Mouse (Mus musculus) limb, embryonic 13.5 days (tissue): ENCODE data around the gene Gm21882. TPM values are rescaled to one million over a fixed set of nuclear protein-coding genes. Genes with fewer than 3 reads are reported as not detected.
"Not testable (repeated sequence)": the region's sequence is repeated elsewhere in the genome, so short reads cannot be mapped to it uniquely, and the experiment has no call there.

Experiments
- ATAC-seq: fragments of 200-750 bp; cut with Nextera tagmentation; 2 replicates; pipeline ENCODE4 v1.8.0; 2017; ENCODE audit warnings: low read depth, moderate number of reproducible peaks, moderate TSS enrichment; ENCODE audit not compliant: low FRiP score
- H3K27ac ChIP-seq: fragments of 300-500 bp; sonication (generic); 2 replicates; pipeline ENCODE4 v1.5.1; 2015; ENCODE audit warnings: inconsistent platforms, mild to moderate bottlenecking, moderate library complexity
- H3K27me3 ChIP-seq: fragments of 300-500 bp; sonication (generic); 2 replicates; pipeline ENCODE4 v1.6.1; 2015; ENCODE audit warnings: mild to moderate bottlenecking, inconsistent platforms
- H3K36me3 ChIP-seq: fragments of 300-500 bp; sonication (generic); 2 replicates; pipeline ENCODE4 v1.6.1; 2015; ENCODE audit warnings: inconsistent platforms, mild to moderate bottlenecking, moderate library complexity
- H3K4me1 ChIP-seq: fragments of 300-500 bp; sonication (generic); 2 replicates; pipeline ENCODE4 v1.6.1; 2015; ENCODE audit warnings: inconsistent platforms
- H3K4me2 ChIP-seq: fragments of 300-500 bp; sonication (generic); replicated peaks from 2 replicates; pipeline ENCODE4 v1.6.1; 2015; ENCODE audit warnings: inconsistent platforms, mild to moderate bottlenecking, moderate library complexity
- H3K4me3 ChIP-seq: fragments of 300-500 bp; sonication (generic); 2 replicates; pipeline ENCODE4 v1.5.1; 2015; ENCODE audit warnings: moderate library complexity, mild to moderate bottlenecking, inconsistent platforms
- H3K9ac ChIP-seq: fragments of 300-500 bp; sonication (generic); 2 replicates; pipeline ENCODE4 v1.6.1; 2015; ENCODE audit warnings: mild to moderate bottlenecking, inconsistent platforms
- H3K9me3 ChIP-seq: fragments of 300-500 bp; sonication (generic); 2 replicates; pipeline ENCODE4 v1.6.1; 2016; ENCODE audit warnings: inconsistent platforms
- WGBS: fragments of 180-500 bp; shearing (Covaris S2); methylation state at CpG from one replicate; pipeline ENCODE4 v1.1.7; 2015; 5-methylcytosine and 5-hydroxymethylcytosine counted together
- polyA plus RNA-seq: library from polyadenylated mRNA; unstranded; fragments of >200 nt; fragmentation: Nextera tagmentation; extraction: Ambion mirVana; gene quantifications from 2 replicates; pipeline ENCODE4 v1.2.1, GENCODE M21; 2015

Gm21882 gene
- polyA plus RNA-seq = not detected in 2 replicates

- not testable (repeated sequence) for ATAC-seq, H3K4me2 ChIP-seq, H3K27me3 ChIP-seq, H3K9me3 ChIP-seq, H3K9ac ChIP-seq, H3K4me1 ChIP-seq, H3K4me3 ChIP-seq, H3K36me3 ChIP-seq, H3K27ac ChIP-seq
- WGBS = 64% methylated on average over 1 of the region's 1 CpGs
These were observed at the start of gene Gm21882 for GRCm38 (mm10) chrY:40381423-40381822. TSS of gene Gm21882 (minus strand) at chrY:40381523.

Other genes starting within 250 kb of the Gm21882 start
- not detected in 2 replicates for gene Gm21865, start 64.6 kb downstream of the Gm21882 start, polyA plus RNA-seq